Mouse (Mus musculus) neutrophil, adult 5-6 weeks (primary cell): ENCODE measurements around the gene Specc1. TPM values are rescaled to one million over a fixed set of nuclear protein-coding genes. Genes with fewer than 3 reads are reported as not detected.
"Not testable (repeated sequence)": the region's sequence is repeated elsewhere in the genome, so short reads cannot be mapped to it uniquely, and the experiment has no call there.

ENCODE experiments used
- ATAC-seq: fragments of 151-379, 151-347 bp; 2 replicates; pipeline ENCODE4 v1.8.0; 2017; ENCODE audit warnings: mild to moderate bottlenecking, moderate TSS enrichment; ENCODE audit not compliant: insufficient number of reproducible peaks, poor library complexity, low FRiP score, severe bottlenecking; ENCODE audit errors: extremely low read depth
- total RNA-seq: library from RNA; stranded (forward); fragments of 200-1000 nt; gene quantifications from 2 replicates; pipeline ENCODE4 v1.2.3, GENCODE M21; 2017

The Specc1 gene
- total RNA-seq: 16.7 and 17.7 TPM in 2 replicates

DNA sequence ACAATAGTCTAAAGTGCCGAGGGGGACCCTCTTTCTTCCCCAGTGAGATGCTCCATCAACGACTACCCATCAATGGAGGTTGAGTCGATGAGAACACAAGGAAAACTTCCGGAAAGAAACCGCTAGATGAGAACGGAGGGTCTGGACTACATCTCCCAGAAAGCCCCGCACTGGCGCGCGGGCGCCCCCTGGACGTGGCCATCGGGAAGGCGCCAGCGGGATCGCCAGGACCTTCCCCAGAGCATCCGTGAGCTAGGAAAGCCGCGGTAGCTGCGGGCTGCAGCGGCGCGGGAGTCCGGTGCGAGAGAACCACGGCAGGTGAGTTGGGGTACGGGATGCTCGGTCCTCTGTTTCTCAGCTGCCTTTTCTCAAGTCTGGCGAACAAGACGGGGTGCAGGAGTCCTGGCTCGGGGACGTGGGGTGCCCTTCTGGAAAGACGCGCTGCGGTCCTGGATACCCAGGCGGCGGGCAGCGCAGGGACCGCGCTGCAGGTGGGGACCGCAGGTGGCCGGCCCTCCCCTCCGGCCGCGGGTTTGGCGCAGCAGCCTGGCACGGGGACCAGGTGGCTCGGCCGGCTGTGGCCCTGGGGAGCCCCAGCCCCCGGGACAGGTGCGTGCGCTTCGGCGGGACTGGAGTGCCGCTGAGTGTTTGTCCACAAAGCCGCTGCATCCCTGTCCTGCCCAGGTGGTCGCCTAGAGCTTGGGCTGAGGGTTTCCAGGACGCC is at the start of gene Specc1:
TSS of gene Specc1 (plus strand) at position 192 of the 724 bp plus-strand sequence.
- ATAC-seq: peak; percentile 83

DNA sequence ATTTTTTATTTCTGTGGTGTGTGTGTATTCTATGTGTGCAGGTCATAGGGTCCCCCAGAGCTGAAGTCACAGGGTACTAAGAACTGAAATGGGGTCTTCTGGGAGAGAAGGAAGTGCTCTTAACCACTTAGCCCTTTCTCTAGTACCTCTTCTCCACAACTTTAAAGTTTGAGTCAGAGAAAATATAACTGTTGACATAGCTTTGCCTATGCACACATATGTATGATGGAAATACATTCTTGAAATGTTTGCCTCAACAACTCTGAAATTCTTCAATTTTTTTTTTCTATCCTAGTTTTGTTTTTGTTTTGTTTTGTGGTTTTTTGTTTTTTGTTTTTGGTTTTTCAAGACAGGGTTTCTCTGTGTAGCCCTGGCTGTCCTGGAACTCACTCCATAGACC is 48.2 kb upstream of the Specc1 start:
- ATAC-seq: no peak

DNA sequence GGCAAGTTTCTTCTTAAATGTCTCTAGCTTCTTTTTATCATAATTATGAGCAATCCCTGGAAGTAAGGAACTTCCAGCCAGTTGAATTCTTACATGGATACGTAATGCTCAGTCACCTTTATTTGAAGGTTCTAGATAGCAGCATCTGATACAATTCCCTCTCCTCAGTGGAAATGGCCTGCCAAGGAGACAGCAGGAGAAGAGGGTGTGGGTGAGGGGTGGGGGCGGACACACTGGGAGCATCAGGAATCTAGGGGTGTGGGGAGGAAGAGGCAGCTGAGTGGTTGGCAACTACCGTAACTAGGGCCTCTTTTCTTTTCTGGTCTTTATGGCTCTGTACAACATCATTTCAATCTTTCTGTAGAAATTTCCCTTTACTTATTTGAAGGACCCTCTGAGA is 36.9 kb upstream of the Specc1 start:
- ATAC-seq: no peak

DNA sequence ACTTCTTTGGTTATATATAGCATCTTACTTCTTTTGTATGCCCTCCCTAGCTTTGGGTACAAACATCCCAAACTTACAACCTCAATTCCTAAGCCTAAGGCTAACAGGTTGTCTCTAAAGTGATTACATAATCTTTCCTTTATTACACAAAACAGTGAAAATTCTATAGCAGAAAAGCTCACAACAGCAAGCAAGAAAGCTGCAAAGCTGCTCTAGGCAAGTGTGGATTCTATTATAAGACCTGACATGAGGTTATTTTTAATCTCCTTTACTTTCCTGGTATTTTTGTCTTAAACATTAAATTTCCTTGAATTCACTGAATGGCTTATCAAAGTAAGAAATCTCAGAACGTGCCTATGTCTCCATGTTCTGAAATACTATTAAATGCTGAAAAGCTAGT is 33.3 kb upstream of the Specc1 start:
- ATAC-seq: no peak

DNA sequence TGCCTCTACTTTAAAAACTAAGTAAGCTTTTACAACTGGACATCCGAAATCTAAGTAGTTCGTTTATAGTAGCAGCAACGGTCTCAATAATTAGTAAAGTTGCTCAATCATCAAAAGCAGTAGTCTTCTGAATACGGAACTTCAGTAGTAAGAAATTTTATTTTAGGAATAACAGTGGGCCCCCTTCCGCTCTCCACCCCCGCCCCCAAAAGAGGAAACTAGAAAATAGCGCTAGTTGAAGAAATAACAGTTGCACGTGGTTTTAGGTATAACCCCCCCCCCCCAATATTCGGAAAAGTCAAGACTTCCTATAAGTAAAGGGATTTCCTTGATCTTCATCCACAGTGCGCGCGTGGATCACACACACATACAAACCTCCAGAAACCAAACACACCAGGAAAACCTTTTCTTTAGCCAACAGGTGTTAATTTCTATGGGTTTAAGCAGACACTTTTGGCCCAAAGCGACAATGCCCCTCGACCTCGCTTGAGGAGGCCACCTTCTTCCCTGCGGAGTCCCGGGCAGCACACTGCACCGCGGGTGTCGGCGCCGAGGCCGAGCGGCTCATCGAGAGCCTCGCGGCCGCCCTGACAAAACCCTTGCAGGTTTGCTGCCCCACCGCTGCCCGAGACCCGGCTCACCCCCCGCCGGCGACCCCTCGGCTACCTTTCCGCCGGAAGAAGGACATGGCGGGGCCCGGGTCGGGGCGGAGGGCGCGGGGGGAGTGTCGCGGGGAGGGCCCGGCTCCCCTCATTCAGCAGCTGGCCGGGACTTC is 27.1 kb upstream of the Specc1 start:
- no peak for ATAC-seq

DNA sequence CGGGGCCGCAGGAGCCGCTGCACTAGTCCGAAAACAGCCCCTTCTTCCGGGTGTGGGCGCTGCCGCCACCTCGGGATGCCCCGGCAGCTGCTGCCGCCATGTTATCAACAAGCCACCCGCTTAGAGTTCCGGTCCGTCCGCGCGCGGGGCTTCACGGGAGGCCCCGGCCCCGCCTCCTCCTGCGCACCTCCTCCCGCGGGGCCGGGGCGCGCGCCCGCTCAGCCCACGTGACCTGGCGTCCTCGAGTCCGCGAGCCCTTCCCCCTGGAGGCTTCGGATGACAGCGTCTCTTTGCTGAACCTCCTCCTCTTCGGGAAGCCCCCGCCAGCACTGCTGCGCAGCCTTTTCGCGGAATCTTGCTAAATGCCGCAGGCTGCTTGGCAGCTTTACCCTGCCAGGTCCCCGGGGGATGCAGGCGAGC is 26.5 kb upstream of the Specc1 start, which contains the start of gene Akap10:
TSS of gene Akap10 (minus strand) at position 155 of the 420 bp plus-strand sequence.
- ATAC-seq: peak; percentile 88

DNA sequence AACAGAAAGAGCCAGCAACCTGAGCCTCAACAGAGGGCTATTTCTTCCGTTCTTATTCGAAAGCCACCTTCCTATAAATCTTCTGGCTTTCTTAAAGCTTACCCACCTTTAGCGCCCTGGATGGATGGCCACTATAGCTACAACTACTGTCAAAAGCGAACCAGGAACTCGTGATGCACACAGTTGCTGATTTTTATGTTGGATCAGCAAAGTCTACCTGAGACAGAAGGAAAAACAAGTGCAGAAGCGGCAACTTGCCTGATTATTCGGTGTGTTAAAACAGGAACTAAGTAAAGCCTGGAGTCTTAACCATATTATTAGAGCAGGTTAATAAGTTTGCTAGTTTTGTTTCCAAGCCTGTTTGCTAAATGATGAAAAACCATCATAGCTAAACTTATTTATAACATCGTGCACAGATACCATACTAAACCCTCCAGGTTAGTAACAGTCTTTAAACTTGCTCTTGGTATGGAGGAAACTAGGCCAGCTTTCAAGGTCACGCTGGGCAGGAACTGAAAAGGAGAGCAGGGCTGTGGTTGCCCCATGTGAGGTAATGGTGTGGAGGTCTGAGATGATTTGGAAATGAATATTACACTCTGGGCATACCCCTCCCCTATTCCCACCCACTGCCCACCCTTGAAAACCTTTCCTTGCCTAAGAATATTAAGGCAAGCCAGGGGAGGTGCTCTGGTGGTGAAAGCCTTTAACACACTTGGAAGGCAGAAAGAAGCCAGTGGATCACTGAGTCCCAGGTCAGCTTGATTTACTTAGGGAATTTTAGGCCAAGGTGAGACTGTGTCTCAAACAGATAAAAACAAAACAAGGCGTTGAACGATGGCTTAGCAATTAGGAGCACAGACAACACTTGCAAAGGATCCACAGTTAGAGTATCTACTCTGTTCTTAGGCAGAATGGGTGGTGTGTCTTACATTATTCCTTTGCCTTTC is 25.6 kb upstream of the Specc1 start:
- no peak for ATAC-seq

DNA sequence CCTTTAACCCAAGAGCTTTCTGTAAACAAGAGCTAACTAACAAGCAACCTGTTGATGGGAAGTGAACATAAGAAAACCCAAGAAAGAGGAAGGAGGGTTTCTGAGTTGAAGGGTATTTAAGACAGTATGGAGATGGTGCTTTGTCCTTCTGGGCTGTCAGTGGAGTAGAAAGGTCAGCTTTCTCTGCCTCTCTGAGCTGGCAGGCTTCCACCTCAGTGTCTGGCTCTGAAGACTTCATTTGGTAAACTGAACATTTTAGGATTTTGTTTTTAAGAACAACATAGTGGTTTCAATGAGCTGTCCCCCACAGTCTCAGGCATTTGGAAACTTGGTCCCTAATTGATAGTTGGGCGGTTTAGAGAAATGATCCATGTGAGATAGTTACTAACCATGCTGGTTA is 18.8 kb upstream of the Specc1 start:
- ATAC-seq: no peak

DNA sequence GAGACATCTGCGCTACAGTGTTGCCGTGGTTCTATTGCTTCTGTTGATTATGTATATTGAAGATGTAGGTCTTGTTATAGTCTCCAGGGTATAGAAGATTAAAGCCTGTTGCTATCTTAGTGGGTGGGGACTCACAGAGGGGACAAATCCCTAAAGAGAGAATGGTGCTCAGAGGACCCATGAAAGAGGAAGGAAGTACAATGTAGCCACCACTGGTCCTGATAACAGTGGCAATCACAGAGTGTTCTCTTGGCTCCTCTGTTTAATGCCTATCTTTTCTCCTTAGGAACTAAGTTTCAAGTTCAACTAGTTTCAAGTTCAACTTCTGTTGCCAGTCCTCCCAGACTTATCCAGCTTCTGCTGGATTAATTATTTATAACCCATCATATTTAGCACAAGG is 13.7 kb upstream of the Specc1 start:
- no peak for ATAC-seq

DNA sequence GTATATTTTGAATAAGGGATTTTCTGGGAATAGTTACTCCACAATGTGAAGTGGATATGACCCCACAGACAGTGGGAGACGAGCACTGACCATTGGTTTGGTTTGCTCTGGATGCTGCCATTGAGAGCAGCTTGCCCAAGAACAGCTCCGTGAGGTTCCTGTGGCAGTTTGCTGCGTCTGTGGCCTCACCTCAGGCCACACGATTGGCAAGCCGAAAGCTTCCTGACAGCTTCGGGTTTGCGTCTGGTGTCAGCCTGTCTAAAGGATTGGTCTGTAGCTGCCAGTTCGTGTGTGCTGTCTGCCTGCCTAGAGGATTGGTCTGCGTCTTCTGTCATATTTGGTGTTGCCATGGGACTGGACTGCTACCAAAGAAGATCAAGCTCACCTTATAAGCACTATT is 12.1 kb upstream of the Specc1 start:
- ATAC-seq: no peak

DNA sequence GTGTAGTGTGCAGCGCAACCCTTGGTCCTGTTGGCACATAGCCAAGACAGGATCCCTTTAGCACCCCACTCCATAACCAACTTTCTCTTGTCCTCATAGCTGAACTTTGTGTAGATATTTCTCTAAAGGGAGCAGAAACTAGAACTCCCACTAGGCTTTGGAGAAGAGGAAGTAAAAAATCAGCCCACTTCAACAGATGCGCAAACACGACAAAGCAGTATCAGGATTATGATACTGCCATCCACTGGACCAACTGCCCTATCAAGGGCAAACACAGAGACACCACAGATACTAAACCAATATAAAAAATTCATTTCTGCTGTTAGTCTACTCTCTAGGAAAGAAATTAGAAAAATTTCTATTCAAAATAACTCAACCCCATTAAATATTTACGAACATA is 10.0 kb upstream of the Specc1 start:
- ATAC-seq: no peak

DNA sequence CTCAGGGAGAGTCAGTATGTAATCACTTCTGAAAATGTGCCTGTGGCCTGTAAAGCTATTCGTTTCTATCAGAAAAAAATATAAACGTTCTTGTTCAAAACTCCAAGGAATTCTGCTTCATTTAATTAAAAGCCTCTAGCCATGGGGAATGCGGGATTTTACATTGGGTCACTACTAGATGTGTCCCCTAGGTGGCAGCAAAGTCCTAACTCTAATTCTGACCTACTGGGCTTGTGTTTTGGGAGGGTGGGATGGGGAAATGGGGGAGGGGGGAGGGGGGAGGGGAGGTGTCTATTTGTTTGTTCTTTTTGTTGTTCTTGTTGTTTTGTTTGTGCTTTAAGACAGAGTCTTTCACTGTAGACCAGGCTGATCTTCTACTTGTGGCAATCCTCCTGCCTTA is 7.2 kb upstream of the Specc1 start:
- no peak for ATAC-seq

DNA sequence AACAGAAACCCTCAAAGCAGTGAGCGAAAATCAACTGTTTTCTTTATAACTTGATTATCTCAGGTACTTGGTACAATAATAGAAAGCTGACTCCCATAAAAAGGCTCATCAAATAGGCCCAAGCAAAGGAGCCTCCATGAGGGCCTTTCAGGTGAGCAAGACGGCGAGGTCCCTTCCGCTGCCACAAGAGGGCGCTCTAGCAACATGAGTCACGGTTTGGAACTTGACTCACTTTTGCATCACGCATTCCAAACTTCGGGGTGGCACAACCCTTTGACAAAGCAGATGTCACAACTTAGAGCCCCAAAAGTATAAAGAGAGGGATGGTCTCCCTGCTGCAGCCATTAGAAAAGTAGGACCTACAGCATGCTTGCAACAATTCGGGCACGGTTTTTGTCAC is 5.9 kb upstream of the Specc1 start:
- peak; percentile 84 for ATAC-seq

DNA sequence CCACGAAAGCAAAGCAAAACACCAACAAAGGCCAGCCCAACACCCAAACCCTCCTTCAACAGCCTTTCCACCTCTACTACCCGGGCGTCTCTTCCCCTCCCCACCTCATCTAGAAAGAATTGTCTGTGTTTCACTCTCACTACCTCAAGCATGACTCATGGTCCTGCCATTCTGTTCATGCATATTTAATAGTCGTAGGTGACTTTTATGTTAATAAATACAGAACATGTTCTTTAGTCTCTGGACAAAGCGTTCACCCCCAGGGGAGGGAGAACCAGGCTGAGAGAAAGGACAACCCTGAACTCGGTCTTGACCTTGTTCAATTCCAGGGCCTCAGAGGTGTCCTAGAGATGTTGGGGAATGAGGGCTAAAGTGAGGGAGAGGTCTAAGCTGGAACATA is 1.4 kb upstream of the Specc1 start:
- ATAC-seq: no peak

DNA sequence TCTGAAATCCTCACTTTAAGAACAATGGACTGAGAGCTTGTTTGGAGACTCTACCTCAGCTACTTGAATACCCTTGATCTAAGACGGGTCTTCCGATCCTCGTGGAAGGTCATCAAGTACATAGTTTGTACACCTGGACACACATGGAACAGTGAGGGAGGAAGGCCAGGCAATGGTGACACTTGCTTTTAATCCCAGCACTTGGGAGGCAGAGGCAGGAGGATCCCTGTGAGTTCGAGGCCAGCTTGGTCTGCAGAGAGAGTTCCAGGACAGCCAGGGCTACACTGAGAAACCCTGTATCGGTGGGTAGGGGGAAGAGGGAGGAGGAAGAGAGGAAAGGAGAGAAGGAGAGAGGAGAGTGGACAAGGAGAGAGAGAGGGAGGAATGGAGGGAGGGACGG is 612 bp upstream of the Specc1 start:
- ATAC-seq: no peak

DNA sequence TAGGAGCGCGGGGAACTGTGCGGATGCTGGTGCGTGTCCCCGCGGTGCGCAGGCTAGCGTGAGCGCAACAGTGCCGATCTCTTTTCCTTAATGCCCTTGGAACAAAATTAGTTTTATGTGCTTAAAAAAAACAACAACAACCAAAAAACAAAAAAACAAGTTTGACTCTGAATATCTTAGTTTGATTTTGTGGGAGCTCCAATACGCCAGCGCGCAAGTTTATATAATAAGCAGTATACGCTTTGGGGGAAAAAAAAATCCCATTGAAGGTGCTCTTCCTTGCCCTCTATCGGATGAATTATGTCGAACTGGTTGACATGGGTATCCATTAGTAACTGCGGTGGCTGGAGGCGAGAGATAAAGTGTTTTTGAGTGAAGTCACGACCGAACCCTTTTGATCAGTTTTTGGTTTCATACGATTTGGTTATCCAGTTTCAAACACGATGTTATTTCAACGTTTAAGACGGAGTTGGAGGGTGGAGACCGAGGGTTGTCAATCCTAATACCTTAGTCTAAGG is 792 bp downstream of the Specc1 start:
- ATAC-seq: no peak

DNA sequence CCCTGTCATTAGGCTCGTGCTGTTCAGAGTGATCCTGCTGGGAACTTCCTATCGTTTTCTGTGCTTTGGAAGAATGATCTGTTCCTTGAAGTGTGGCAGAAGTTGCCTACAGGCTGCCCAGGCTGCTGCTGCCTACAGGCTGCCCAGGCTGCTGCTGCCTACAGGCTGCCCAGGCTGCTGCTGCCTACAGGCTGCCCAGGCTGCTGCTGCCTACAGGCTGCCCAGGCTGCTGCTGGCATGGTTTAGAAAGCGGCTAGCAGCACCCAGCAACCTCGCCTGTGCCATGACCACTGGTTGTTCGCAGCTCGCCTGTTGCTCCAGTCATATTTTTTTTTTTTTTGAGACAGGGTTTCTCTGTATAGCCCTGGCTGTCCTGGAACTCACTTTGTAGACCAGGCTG is 2.1 kb downstream of the Specc1 start:
- not testable (repeated sequence) for ATAC-seq

DNA sequence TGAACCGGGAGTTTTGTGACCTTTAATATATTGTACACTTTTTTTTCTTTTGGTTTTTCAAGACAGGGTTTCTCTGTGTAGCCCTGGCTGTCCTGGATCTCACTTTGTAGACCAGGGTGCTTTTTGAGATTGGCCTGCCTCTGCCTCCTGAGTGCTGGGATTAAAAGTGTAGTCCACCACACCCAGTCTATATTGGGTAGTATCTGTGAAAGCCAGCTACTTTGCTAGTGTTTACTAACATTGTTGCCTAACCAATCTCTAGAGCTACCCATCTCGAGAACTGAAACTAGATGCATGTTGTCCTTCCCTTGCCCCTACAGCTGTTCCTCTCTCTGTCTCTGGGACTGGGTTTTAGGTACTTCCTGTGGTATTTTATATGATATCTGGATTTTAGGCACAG is 3.5 kb downstream of the Specc1 start:
- no peak for ATAC-seq

DNA sequence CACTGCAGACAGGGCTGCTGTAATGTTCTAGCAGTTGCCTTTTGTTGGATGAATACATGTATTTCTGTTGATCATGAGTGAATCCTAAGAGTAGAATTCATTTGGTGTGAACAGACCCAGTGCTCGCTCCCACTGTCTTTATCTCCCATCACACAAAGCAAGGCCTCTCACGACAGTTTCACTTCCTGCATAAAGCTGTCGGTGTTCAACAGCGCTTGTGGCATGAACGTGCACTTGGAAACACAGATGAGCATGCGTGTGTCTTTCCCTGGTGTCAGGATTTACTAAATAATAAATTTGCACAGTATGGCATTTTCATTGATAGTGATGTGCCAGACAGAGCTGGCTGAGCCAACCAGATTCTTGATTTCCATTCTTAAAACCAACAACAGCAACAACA is 6.1 kb downstream of the Specc1 start:
- ATAC-seq: no peak
